Mouse (Mus musculus): ENCODE measurements around the gene Coq2.

DNA sequence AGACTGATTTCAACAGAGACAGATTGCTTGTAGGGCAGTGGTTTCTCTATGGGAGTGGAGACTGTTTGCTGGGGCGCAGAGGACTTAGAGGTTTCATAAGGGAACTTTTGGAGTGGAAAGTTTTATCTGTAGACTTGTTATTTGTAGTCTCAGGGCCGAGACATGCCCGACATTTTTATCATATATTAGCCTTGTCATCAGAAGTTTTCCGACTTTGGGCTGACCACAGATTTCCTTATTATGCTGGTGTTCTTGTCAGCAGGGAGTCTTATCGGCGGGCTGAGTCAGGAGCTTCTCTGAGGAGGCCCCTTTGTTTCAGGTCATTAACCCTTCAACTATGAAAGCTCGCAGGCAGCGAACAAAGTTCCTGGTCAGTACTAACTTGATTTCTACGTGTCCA lies 67.1 kb downstream of the Coq2 start:
- TF ChIP-seq CTCF (IDR thresholded peaks at IDR 0.05; ENCODE audit: extremely low read depth, insufficient read length, insufficient replicate concordance, low read depth, low read length) (no peak), POLR2A (IDR thresholded peaks at IDR 0.05; ENCODE audit: low read depth, low read length) (no peak)
